In the genomic region with DNA sequence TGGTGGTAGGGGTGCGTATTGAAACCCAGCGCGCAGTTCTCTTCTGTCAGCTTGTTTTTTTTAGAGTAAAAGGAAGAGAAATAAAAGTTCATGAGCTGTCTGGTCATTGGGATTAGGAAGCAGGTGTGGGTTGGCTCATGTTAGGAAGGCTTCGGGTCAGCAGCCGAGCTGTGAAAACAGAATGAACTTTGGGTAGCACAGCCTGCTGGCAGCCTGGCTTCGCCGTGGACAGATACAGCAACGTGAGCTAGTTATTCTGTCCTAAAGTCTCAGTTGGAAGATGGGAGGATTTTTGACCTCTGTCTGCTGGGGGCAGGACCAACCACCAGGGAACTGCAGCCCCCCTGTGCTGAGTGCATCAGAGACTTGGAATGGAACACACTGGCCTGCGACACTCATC, we compare ENCODE assay signal across 33 mouse cellular contexts. TPM values are rescaled to one million over a fixed set of nuclear protein-coding genes. Genes with fewer than 3 reads are reported as not detected.
DNase-seq lines count a peak whose midpoint lies in the region; ATAC-seq lines count a peak whose summit lies in the region.
"Had no signal": no experiment of that assay in that cellular context is flagged by ENCODE, and none has a peak within 500 bp of the region (broad histone marks: within the 10 kb centered on the region; RNA-seq: fewer than 3 reads in every experiment).

No protein-coding gene starts in this region.

- H3K4me3 ChIP-seq in kidney, embryonic 16.5 days (ENCODE audit: low read length), result no peak overlapping the region
- H3K4me3 ChIP-seq: embryonic facial prominence, embryonic 10.5 days; embryonic facial prominence, embryonic 13.5 days; erythroblast, embryonic 14.5 days; forebrain, embryonic 12.5 days; forebrain, embryonic 15.5 days; heart, adult 2 months; heart, embryonic 10.5 days; heart, embryonic 13.5 days had no signal

- no peaks in the 10 kb centered on the region for H3K36me3 ChIP-seq in kidney, embryonic 16.5 days (ENCODE audit: insufficient read depth, low read length)
- H3K36me3 ChIP-seq: embryonic facial prominence, embryonic 10.5 days; embryonic facial prominence, embryonic 13.5 days; forebrain, embryonic 12.5 days; forebrain, embryonic 15.5 days; heart, embryonic 10.5 days; heart, embryonic 13.5 days had no signal

- 55% methylated on average over 9 of the region's 9 CpGs for WGBS in kidney, embryonic 16.5 days

- no peak overlapping the region for H3K4me2 ChIP-seq in kidney, embryonic 16.5 days (replicated peaks; ENCODE audit: low read depth, low read length)
- H3K4me2 ChIP-seq: embryonic facial prominence, embryonic 13.5 days; forebrain, embryonic 12.5 days; forebrain, embryonic 15.5 days; heart, embryonic 13.5 days had no signal

- 0 out of 2 replicates have a peak, but pooled peaks cover 2% of the 10 kb centered on the region for H3K27me3 ChIP-seq in kidney, embryonic 16.5 days (ENCODE audit: insufficient read depth, low read length)
- H3K27me3 ChIP-seq: embryonic facial prominence, embryonic 13.5 days; forebrain, embryonic 12.5 days; forebrain, embryonic 15.5 days had no signal

- no peaks in the 10 kb centered on the region for H3K9me3 ChIP-seq in kidney, embryonic 16.5 days (ENCODE audit: low read length)
- H3K9me3 ChIP-seq: embryonic facial prominence, embryonic 10.5 days; embryonic facial prominence, embryonic 13.5 days; forebrain, embryonic 12.5 days; forebrain, embryonic 15.5 days; heart, embryonic 10.5 days; heart, embryonic 13.5 days had no signal

- peak; percentile 47 for DNase-seq in kidney, adult 18-20 months
- DNase-seq in kidney, adult 8-10 months, result peak; percentile 64 to 73
- DNase-seq in kidney, adult 9 months, result peak; percentile 80
- peak; percentile 55 to 83 for DNase-seq in kidney, postnatal 25 days
- no peak for DNase-seq in gastrocnemius, postnatal 25 days
- DNase-seq: adrenal gland, adult 2 months; adrenal gland, postnatal 14 days; cerebellum, adult 11-12 months; cerebellum, adult 8-10 months; cerebellum, postnatal 10 days; cerebellum, postnatal 36 days; embryo, embryonic 11 days; gastrocnemius, postnatal 36 days; heart, adult 2 months; heart, postnatal 14 days; heart, postnatal 4 days had no signal

- no peak for ATAC-seq in kidney, embryonic 16.5 days (ENCODE audit: low FRiP score, low TSS enrichment)
- ATAC-seq in megakaryocyte, adult 5-6 weeks (ENCODE audit: poor library complexity, severe bottlenecking), result no peak
- ATAC-seq: CD4-positive, CD25-positive, alpha-beta regulatory T cell, adult 4 months; forebrain, embryonic 15.5 days; hindbrain, embryonic 16.5 days had no signal

- H3K9ac ChIP-seq in kidney, embryonic 16.5 days (replicated peaks; ENCODE audit: low read length), result no peak overlapping the region
- H3K9ac ChIP-seq: embryonic facial prominence, embryonic 13.5 days; forebrain, embryonic 15.5 days; heart, embryonic 13.5 days had no signal

- H3K4me1 ChIP-seq in kidney, embryonic 16.5 days (ENCODE audit: insufficient read depth, low read length), result peaks cover 4% of the 10 kb centered on the region; the same call in 1 of the 2 replicates

- no peak overlapping the region for H3K27ac ChIP-seq in kidney, embryonic 16.5 days (ENCODE audit: low read length)
- H3K27ac ChIP-seq: embryonic facial prominence, embryonic 10.5 days; embryonic facial prominence, embryonic 13.5 days; forebrain, embryonic 12.5 days; forebrain, embryonic 15.5 days; heart, adult 2 months; heart, embryonic 10.5 days; heart, embryonic 13.5 days had no signal

RNA-seq across cellular contexts. Expression of gene Asgr1, which starts 3.9 kb away (rescaled TPM):
- polyA plus RNA-seq in kidney, embryonic 16.5 days (2015; fragmentation: Nextera tagmentation; extraction: Ambion mirVana), result 1.3 and 1.4 TPM in 2 replicates
- total RNA-seq in gastrocnemius, postnatal 25 days (2021), result not detected
- not detected in 2 replicates for total RNA-seq in megakaryocyte, adult 5-6 weeks (2015)
- not detected in 2 replicates for total RNA-seq in megakaryocyte, adult 5-6 weeks (2017)
- total RNA-seq: gastrocnemius, adult 8-10 months; gastrocnemius, postnatal 36 days; granulocyte monocyte progenitor cell, adult 5-6 weeks; heart, adult 2 months; heart, postnatal 14 days; heart, postnatal 4 days; MEL had no signal
- polyA plus RNA-seq: CD4-positive, CD25-positive, alpha-beta regulatory T cell, adult 4 months; erythroblast, embryonic 14.5 days; heart, adult 2 months; heart, embryonic 13.5 days; heart, embryonic 16.5 days had no signal

RNA-seq across cellular contexts. Expression of gene Asgr2, which starts 34.6 kb away (rescaled TPM):
- 0.17 and 0.19 TPM in 2 replicates for polyA plus RNA-seq in kidney, embryonic 16.5 days (2015; fragmentation: Nextera tagmentation; extraction: Ambion mirVana)
- total RNA-seq in gastrocnemius, postnatal 25 days (2021), result not detected
- total RNA-seq in megakaryocyte, adult 5-6 weeks (2015), result 0.16 and 0.27 TPM in 2 replicates
- total RNA-seq in megakaryocyte, adult 5-6 weeks (2017), result 2.1 and 3.0 TPM in 2 replicates
- total RNA-seq: gastrocnemius, adult 8-10 months; gastrocnemius, postnatal 36 days; granulocyte monocyte progenitor cell, adult 5-6 weeks; heart, postnatal 4 days; MEL had no signal
- polyA plus RNA-seq: brain, embryonic 14.5 days; CD4-positive, CD25-positive, alpha-beta regulatory T cell, adult 4 months; embryonic facial prominence, embryonic 10.5 days; embryonic facial prominence, embryonic 13.5 days; erythroblast, embryonic 14.5 days; forebrain, embryonic 12.5 days; forebrain, embryonic 15.5 days; heart, embryonic 13.5 days; hindbrain, embryonic 11.5 days; hindbrain, embryonic 16.5 days had no signal

RNA-seq across cellular contexts. Expression of gene Dlg4, which starts 41.1 kb away (rescaled TPM):
- polyA plus RNA-seq in kidney, embryonic 16.5 days (2015; fragmentation: Nextera tagmentation; extraction: Ambion mirVana), result 9.3 and 13.2 TPM in 2 replicates
- 1 to 10 TPM; 5.6 to 6.9 TPM for total RNA-seq in gastrocnemius, postnatal 25 days (2021)
- 5.2 and 10.1 TPM in 2 replicates for total RNA-seq in megakaryocyte, adult 5-6 weeks (2015)
- 1.3 and 3.7 TPM in 2 replicates for total RNA-seq in megakaryocyte, adult 5-6 weeks (2017)

RNA-seq across cellular contexts. Expression of gene Acadvl, which starts 42.6 kb away (rescaled TPM):
- 107 and 114 TPM in 2 replicates for polyA plus RNA-seq in kidney, embryonic 16.5 days (2015; fragmentation: Nextera tagmentation; extraction: Ambion mirVana)
- total RNA-seq in gastrocnemius, postnatal 25 days (2021), result 100 to 1,000 TPM; 342 to 380 TPM
- 32.7 and 35.0 TPM in 2 replicates for total RNA-seq in megakaryocyte, adult 5-6 weeks (2015)
- 31.7 and 37.0 TPM in 2 replicates for total RNA-seq in megakaryocyte, adult 5-6 weeks (2017)

RNA-seq across cellular contexts. Expression of gene Dvl2, which starts 57.4 kb away (rescaled TPM):
- 39.1 and 40.7 TPM in 2 replicates for polyA plus RNA-seq in kidney, embryonic 16.5 days (2015; fragmentation: Nextera tagmentation; extraction: Ambion mirVana)
- total RNA-seq in gastrocnemius, postnatal 25 days (2021), result 1 to 10 TPM; 3.7 to 4.1 TPM
- 7.9 and 9.3 TPM in 2 replicates for total RNA-seq in megakaryocyte, adult 5-6 weeks (2015)
- 12.7 and 16.9 TPM in 2 replicates for total RNA-seq in megakaryocyte, adult 5-6 weeks (2017)
